Mouse (Mus musculus): ENCODE measurements around the gene Vipas39. TPM values are rescaled to one million over a fixed set of nuclear protein-coding genes. Genes with fewer than 3 reads are reported as not detected.

Gene Vipas39
- polyA plus RNA-seq, 1 experiment from 2014 or later: 79.1 TPM

DNA sequence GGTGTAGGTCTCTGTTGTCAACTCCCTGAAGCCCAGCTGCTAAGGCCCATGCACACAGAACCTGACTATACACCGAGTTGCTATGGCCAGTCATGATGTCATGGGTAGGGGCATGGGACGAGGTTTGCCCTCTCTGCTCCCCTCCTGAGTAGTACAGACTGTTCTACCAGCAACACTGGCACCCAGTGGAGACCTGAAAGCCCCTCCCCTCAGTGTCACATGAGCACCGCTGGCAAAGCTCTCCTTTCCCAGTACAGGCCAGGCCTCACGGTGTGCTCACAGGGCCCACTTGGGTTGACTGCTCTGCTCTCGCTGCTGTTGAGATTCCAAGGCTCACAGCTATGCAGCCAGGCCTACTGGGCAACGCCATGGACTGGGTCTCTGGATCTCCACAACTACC lies 27.9 kb upstream of the Vipas39 start:
- Histone ChIP-seq H3K36me3 (ENCODE audit: control insufficient read depth, insufficient read depth) (no peaks in the 10 kb centered on the region), H3K4me1 (replicated peaks; ENCODE audit: control insufficient read depth, insufficient read depth, low read length) (no peaks in the 10 kb centered on the region; the same call in 1 of the 2 replicates), H3K4me2 (ENCODE audit: low read length) (no peak overlapping the region), H3K27me3 (replicated peaks; ENCODE audit: control insufficient read depth, insufficient read depth, low read length) (peaks cover 7% of the 10 kb centered on the region), H3K27ac (ENCODE audit: low read length) (no peak overlapping the region), H3K9ac (replicated peaks; ENCODE audit: low read depth, low read length) (no peak overlapping the region), H3K4me3 (replicated peaks; ENCODE audit: low read length) (no peak overlapping the region), H3K9me3 (ENCODE audit: control insufficient read depth, low read length) (no peaks in the 10 kb centered on the region)
- no peak for ATAC-seq
- WGBS: 73% methylated on average over 6 of the region's 6 CpGs

DNA sequence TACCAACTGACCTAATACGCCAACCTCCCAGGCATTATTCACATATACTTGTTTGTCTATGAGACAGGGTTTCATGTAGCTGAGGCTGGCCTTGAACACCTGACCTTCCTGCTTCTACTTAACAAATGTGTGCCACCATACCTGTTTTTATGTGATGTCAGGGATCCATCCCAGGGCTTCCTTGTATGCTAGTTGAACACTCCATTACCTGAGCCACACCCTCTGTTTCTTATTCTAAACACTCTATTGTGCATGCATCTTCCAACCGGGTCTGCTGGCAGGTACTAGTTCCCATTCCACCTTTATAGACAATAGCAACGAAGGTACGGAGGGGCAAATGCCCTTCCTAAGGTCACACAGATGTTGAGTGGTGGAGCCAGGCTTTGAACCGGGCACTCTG lies 23.0 kb upstream of the Vipas39 start:
- Histone ChIP-seq H3K4me3 (replicated peaks; ENCODE audit: low read length) (no peak overlapping the region), H3K36me3 (ENCODE audit: control insufficient read depth, insufficient read depth) (no peaks in the 10 kb centered on the region), H3K4me2 (ENCODE audit: low read length) (no peak overlapping the region), H3K27me3 (replicated peaks; ENCODE audit: control insufficient read depth, insufficient read depth, low read length) (no peaks in the 10 kb centered on the region), H3K9ac (replicated peaks; ENCODE audit: low read depth, low read length) (no peak overlapping the region), H3K9me3 (ENCODE audit: control insufficient read depth, low read length) (no peaks in the 10 kb centered on the region), H3K27ac (ENCODE audit: low read length) (no peak overlapping the region), H3K4me1 (replicated peaks; ENCODE audit: control insufficient read depth, insufficient read depth, low read length) (no peaks in the 10 kb centered on the region)
- ATAC-seq: no peak
- 92% methylated on average over 5 of the region's 5 CpGs for WGBS

DNA sequence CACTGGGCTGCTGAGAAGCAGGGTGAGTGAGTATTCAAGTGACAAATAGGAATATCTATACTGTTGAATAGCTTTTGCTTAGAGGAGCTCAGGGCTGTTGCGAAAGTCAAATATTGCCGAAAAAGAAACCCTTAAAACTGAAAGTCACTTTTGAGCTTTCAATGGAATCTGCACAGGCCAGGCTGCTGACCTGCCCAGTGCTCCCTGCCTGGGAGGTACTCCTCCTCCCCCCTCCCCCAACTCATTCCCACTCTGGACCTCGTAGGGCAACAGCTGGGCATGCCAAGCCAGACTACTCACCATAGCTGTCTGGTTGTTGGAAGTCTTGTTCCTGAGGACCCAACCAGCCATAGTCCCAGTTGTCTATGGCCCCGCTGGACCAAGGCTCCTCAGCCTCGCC lies 18.7 kb upstream of the Vipas39 start:
- Histone ChIP-seq H3K4me1 (replicated peaks; ENCODE audit: control insufficient read depth, insufficient read depth, low read length) (no peaks in the 10 kb centered on the region), H3K9me3 (ENCODE audit: control insufficient read depth, low read length) (no peaks in the 10 kb centered on the region), H3K4me2 (ENCODE audit: low read length) (no peak overlapping the region), H3K27ac (ENCODE audit: low read length) (no peak overlapping the region), H3K27me3 (replicated peaks; ENCODE audit: control insufficient read depth, insufficient read depth, low read length) (no peaks in the 10 kb centered on the region), H3K9ac (replicated peaks; ENCODE audit: low read depth, low read length) (no peak overlapping the region), H3K4me3 (replicated peaks; ENCODE audit: low read length) (no peak overlapping the region), H3K36me3 (ENCODE audit: control insufficient read depth, insufficient read depth) (no peaks in the 10 kb centered on the region)
- WGBS: 89% methylated on average over 5 of the region's 5 CpGs
- ATAC-seq: no peak

DNA sequence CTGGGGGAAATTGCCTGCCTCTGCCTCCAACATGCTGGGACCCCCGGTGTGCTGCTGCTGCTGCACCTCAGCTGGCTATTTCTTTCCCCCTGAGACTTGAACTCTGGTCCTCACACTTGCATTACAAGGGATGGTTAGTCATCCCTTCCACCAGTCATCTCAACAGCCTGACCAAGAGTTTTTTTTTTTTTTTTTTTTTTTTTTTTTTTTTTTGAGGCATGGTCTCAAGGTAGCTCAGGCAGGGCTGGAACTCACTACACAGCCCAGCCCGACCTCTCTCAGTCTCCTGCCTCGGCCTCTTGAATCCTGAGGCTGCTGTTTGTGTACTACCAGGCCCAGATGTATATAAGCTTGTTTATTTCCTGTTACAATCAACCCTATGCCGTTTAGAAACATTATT lies 18.2 kb upstream of the Vipas39 start:
- Histone ChIP-seq H3K4me2 (ENCODE audit: low read length) (no peak overlapping the region), H3K27me3 (replicated peaks; ENCODE audit: control insufficient read depth, insufficient read depth, low read length) (no peaks in the 10 kb centered on the region), H3K9me3 (ENCODE audit: control insufficient read depth, low read length) (no peaks in the 10 kb centered on the region), H3K4me3 (replicated peaks; ENCODE audit: low read length) (no peak overlapping the region), H3K36me3 (ENCODE audit: control insufficient read depth, insufficient read depth) (no peaks in the 10 kb centered on the region), H3K4me1 (replicated peaks; ENCODE audit: control insufficient read depth, insufficient read depth, low read length) (no peaks in the 10 kb centered on the region), H3K9ac (replicated peaks; ENCODE audit: low read depth, low read length) (no peak overlapping the region), H3K27ac (ENCODE audit: low read length) (no peak overlapping the region)
- ATAC-seq: no peak
- 84% methylated on average over 4 of the region's 4 CpGs for WGBS

DNA sequence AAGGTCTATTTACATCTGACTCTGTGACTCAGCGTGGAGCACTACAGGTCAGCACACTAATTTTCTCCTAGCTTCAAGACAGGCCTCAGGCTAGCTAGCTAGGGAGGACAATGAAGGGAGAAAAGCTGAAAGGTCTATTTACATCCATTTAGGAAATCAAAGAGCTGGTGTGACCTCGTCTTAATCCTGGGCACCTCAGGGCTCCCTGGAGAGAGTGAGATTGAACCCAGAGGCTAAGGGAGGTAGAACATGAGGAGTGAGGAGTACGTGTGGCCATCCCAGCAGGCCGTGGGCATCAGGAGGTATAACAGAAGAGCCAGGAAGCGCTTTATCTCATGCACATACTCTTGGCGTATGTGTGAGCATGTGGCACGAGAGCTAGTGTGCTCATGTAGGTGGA lies 17.6 kb upstream of the Vipas39 start:
- Histone ChIP-seq H3K9me3 (ENCODE audit: control insufficient read depth, low read length) (no peaks in the 10 kb centered on the region), H3K27ac (ENCODE audit: low read length) (no peak overlapping the region), H3K4me1 (replicated peaks; ENCODE audit: control insufficient read depth, insufficient read depth, low read length) (no peaks in the 10 kb centered on the region), H3K36me3 (ENCODE audit: control insufficient read depth, insufficient read depth) (no peaks in the 10 kb centered on the region), H3K4me2 (ENCODE audit: low read length) (no peak overlapping the region), H3K9ac (replicated peaks; ENCODE audit: low read depth, low read length) (no peak overlapping the region), H3K27me3 (replicated peaks; ENCODE audit: control insufficient read depth, insufficient read depth, low read length) (no peaks in the 10 kb centered on the region), H3K4me3 (replicated peaks; ENCODE audit: low read length) (no peak overlapping the region)
- no peak for ATAC-seq
- WGBS: 53% methylated on average over 7 of the region's 7 CpGs

DNA sequence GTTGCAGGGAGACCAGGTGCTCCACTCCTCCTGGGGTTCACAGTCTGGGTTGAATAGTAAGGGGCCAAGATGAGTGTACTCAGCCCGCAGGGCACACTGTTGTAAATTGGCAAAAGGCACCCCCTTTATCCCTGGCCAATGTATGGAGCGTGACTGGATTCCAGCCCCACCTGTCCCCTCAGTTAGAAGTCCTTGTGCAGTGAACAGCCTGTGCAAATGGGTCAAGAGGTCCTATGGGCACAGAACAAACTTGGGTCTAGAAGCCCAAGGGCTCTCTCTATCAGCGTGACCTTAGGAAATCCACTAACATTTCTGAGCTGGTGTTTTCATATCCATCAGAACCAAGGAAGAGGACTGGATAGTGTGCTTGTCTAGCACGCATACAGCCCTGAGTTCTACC lies 16.7 kb upstream of the Vipas39 start:
- Histone ChIP-seq H3K27ac (ENCODE audit: low read length) (no peak overlapping the region), H3K9ac (replicated peaks; ENCODE audit: low read depth, low read length) (no peak overlapping the region), H3K9me3 (ENCODE audit: control insufficient read depth, low read length) (no peaks in the 10 kb centered on the region), H3K36me3 (ENCODE audit: control insufficient read depth, insufficient read depth) (no peaks in the 10 kb centered on the region), H3K4me3 (replicated peaks; ENCODE audit: low read length) (no peak overlapping the region), H3K27me3 (replicated peaks; ENCODE audit: control insufficient read depth, insufficient read depth, low read length) (no peaks in the 10 kb centered on the region), H3K4me1 (replicated peaks; ENCODE audit: control insufficient read depth, insufficient read depth, low read length) (no peaks in the 10 kb centered on the region), H3K4me2 (ENCODE audit: low read length) (no peak overlapping the region)
- ATAC-seq: no peak
- WGBS: 94% methylated on average over 4 of the region's 4 CpGs

DNA sequence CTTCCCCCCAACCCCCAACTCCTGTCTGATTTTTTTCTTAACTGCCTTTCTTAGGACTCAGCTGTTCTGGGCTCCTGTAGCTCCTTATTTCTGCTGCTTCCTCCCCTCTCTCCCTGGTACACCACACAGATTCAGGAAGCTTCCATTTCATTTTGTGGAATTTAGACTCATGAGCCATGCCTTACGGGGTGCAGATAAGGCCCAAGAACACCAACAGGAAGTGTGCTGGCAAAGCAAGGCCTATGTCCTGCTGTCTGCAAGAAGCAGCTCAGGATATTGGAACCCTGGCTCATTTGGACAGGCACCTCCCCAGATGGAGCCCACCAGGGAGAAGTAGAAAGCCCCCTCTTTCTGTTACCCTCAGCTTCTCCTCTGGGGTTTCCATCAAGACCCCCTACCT lies 15.7 kb upstream of the Vipas39 start:
- ATAC-seq: no peak
- Histone ChIP-seq H3K9me3 (ENCODE audit: control insufficient read depth, low read length) (no peaks in the 10 kb centered on the region), H3K27me3 (replicated peaks; ENCODE audit: control insufficient read depth, insufficient read depth, low read length) (no peaks in the 10 kb centered on the region), H3K27ac (ENCODE audit: low read length) (no peak overlapping the region), H3K36me3 (ENCODE audit: control insufficient read depth, insufficient read depth) (no peaks in the 10 kb centered on the region), H3K9ac (replicated peaks; ENCODE audit: low read depth, low read length) (no peak overlapping the region), H3K4me3 (replicated peaks; ENCODE audit: low read length) (no peak overlapping the region), H3K4me1 (replicated peaks; ENCODE audit: control insufficient read depth, insufficient read depth, low read length) (no peaks in the 10 kb centered on the region), H3K4me2 (ENCODE audit: low read length) (no peak overlapping the region)
- 93% methylated on average over 1 of the region's 1 CpGs for WGBS

DNA sequence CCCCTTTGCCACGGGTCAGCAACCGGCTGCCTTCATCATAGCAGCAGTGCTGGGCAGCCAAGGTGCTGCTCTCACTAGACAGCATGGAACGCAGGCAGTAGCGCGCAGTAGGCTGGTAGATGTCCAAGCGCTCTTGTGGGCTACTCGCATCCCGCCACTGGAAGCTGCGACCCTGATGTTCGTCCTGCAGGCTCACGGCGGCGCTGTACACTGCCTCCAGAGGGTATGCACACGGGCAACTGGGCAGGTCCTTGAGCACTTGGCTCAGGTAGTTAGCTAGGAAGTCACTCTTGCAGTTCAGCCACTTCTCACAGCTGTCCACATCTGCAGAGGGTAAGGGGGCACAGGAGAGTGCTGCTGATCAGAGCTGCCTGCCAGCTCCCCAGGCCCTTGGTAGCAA lies 13.8 kb upstream of the Vipas39 start:
- ATAC-seq: no peak
- Histone ChIP-seq H3K9ac (replicated peaks; ENCODE audit: low read depth, low read length) (no peak overlapping the region), H3K9me3 (ENCODE audit: control insufficient read depth, low read length) (no peaks in the 10 kb centered on the region), H3K4me2 (ENCODE audit: low read length) (no peak overlapping the region), H3K27me3 (replicated peaks; ENCODE audit: control insufficient read depth, insufficient read depth, low read length) (no peaks in the 10 kb centered on the region), H3K4me1 (replicated peaks; ENCODE audit: control insufficient read depth, insufficient read depth, low read length) (no peaks in the 10 kb centered on the region), H3K27ac (ENCODE audit: low read length) (no peak overlapping the region), H3K4me3 (replicated peaks; ENCODE audit: low read length) (no peak overlapping the region), H3K36me3 (ENCODE audit: control insufficient read depth, insufficient read depth) (peaks cover 6% of the 10 kb centered on the region)
- WGBS: 41% methylated on average over 14 of the region's 14 CpGs

DNA sequence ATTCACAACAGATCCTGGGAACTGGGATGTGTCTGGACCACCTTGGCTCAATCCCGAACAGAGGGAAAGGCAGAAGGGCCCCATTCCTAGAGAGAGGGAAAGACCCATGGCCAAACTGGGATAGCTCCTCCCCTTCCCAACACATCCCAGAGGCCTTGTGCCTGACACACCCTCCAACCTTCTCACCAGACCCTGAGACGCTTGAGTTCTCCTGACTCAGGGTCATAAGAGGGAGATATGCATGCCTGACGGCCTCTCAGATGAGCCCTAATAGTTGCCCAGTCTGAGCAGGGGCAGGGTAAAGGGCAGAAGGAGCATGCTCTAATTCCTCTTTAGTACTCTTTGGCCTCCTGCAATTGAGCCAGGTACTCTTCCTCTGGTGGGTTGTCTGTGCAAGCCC lies 13.3 kb upstream of the Vipas39 start:
- H3K36me3 ChIP-seq (ENCODE audit: control insufficient read depth, insufficient read depth): peaks cover 10% of the 10 kb centered on the region
- H3K27me3 ChIP-seq (replicated peaks; ENCODE audit: control insufficient read depth, insufficient read depth, low read length): no peaks in the 10 kb centered on the region
- no peak overlapping the region for H3K9ac ChIP-seq (replicated peaks; ENCODE audit: low read depth, low read length)
- no peak overlapping the region for H3K27ac ChIP-seq (ENCODE audit: low read length)
- no peak overlapping the region for H3K4me3 ChIP-seq (replicated peaks; ENCODE audit: low read length)
- 71% methylated on average over 3 of the region's 3 CpGs for WGBS
- ATAC-seq: no peak
- no peaks in the 10 kb centered on the region for H3K9me3 ChIP-seq (ENCODE audit: control insufficient read depth, low read length)
- H3K4me2 ChIP-seq (ENCODE audit: low read length): no peak overlapping the region
- no peaks in the 10 kb centered on the region for H3K4me1 ChIP-seq (replicated peaks; ENCODE audit: control insufficient read depth, insufficient read depth, low read length)

DNA sequence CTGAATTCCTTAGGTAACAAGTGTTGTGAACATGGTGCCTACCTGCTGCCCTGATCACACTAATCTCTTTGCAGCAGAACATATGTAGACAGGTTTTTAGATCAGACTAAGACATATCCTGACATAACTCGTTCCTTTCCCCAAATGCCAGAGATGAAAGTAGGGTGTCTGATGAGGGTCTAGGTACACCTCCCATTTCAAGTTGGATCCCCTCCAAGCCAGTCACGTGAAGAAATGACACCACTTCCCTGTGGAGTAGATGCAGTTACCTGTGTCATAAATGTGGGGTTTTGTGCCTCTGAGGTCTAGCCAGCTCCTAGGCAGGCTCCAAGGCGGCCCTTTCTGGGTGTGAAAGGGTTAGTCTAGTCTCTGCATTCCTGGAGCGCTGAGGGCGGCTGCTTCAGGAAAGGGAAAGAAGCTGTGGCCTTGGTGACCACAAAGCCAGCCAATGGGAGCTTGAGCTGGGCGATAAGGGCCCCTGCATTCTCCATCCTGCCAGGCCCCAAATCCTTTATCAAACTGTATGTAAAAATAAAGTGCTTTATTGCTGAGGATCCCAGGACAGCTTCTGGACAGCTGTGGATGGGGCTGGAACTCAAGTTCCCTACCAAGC lies 12.2 kb upstream of the Vipas39 start:
- Histone ChIP-seq H3K9ac (replicated peaks; ENCODE audit: low read depth, low read length) (no peak overlapping the region), H3K27me3 (replicated peaks; ENCODE audit: control insufficient read depth, insufficient read depth, low read length) (no peaks in the 10 kb centered on the region), H3K4me3 (replicated peaks; ENCODE audit: low read length) (no peak overlapping the region), H3K4me1 (replicated peaks; ENCODE audit: control insufficient read depth, insufficient read depth, low read length) (no peaks in the 10 kb centered on the region), H3K36me3 (ENCODE audit: control insufficient read depth, insufficient read depth) (peaks cover 18% of the 10 kb centered on the region), H3K4me2 (ENCODE audit: low read length) (no peak overlapping the region), H3K27ac (ENCODE audit: low read length) (no peak overlapping the region), H3K9me3 (ENCODE audit: control insufficient read depth, low read length) (no peaks in the 10 kb centered on the region)
- no peak for ATAC-seq
- 19% methylated on average over 6 of the region's 6 CpGs for WGBS
